Mouse (Mus musculus) lung, embryonic 14.5 days (tissue): ENCODE measurements around the gene Klhdc7a. TPM values are rescaled to one million over a fixed set of nuclear protein-coding genes. Genes with fewer than 3 reads are reported as not detected.

Experiments
- ATAC-seq: fragments of 200-750 bp; cut with Nextera tagmentation; 2 replicates; pipeline ENCODE4 v1.8.0; 2017; ENCODE audit warnings: mild to moderate bottlenecking, moderate TSS enrichment, moderate library complexity; ENCODE audit not compliant: insufficient read depth
- DNase-seq: peaks from one replicate; pipeline ENCODE4 v3.0.0-alpha.2; 2015
- H3K27ac ChIP-seq: fragments of 300-500 bp; sonication (generic); 2 replicates; pipeline ENCODE4 v1.5.1; 2014; ENCODE audit warnings: low read depth, mild to moderate bottlenecking, moderate library complexity
- H3K27me3 ChIP-seq: fragments of 300-500 bp; sonication (generic); 2 replicates; pipeline ENCODE4 v1.6.1; 2014; ENCODE audit warnings: low read length, control low read depth; ENCODE audit not compliant: insufficient read depth
- H3K36me3 ChIP-seq: fragments of 300-500 bp; sonication (generic); 2 replicates; pipeline ENCODE4 v1.6.1; 2014; ENCODE audit warnings: control low read depth; ENCODE audit not compliant: insufficient read depth
- H3K4me1 ChIP-seq: fragments of 300-500 bp; sonication (generic); 2 replicates; pipeline ENCODE4 v1.6.1; 2014; ENCODE audit warnings: antibody characterized with exemption, control low read depth; ENCODE audit not compliant: insufficient read depth
- H3K4me2 ChIP-seq: fragments of 300-500 bp; sonication (generic); 2 replicates; pipeline ENCODE4 v1.6.1; 2014; ENCODE audit warnings: mild to moderate bottlenecking
- H3K4me3 ChIP-seq: fragments of 300-500 bp; sonication (generic); 2 replicates; pipeline ENCODE4 v1.5.1; 2014; ENCODE audit warnings: low read depth, low read length
- H3K9ac ChIP-seq: fragments of 300-500 bp; sonication (generic); 2 replicates; pipeline ENCODE4 v1.6.1; 2014
- H3K9me3 ChIP-seq: fragments of 300-500 bp; sonication (generic); 2 replicates; pipeline ENCODE4 v1.6.1; 2016; ENCODE audit warnings: low read depth, low read length, control low read depth
- CTCF ChIP-seq: IDR thresholded peaks from 2 replicates; pipeline ENCODE4 v1.5.1; 2016; ENCODE audit warnings: antibody characterized with exemption, low read depth
- WGBS: fragments of 180-500 bp; shearing (Covaris S2); extraction: QIAGEN DNeasy Blood & Tissue Kit; methylation state at CpG from one replicate; pipeline ENCODE4 v1.1.7; 2014; 5-methylcytosine and 5-hydroxymethylcytosine counted together
- polyA plus RNA-seq: library from polyadenylated mRNA; unstranded; fragments of >200 nt; fragmentation: Nextera tagmentation; extraction: Ambion mirVana; gene quantifications from 2 replicates; pipeline ENCODE4 v1.2.1, GENCODE M21; 2014

Gene Klhdc7a
- polyA plus RNA-seq, 1 experiment from 2014 or later, result 0.53 TPM

GRCm38 (mm10) chr4:139960724-139961315 lies 7.0 kb downstream of the Klhdc7a start:
- Histone ChIP-seq H3K9me3 (no peaks in the 10 kb centered on the region), H3K27ac (no peak overlapping the region), H3K4me2 (no peak overlapping the region), H3K4me3 (no peak overlapping the region), H3K27me3 (no peaks in the 10 kb centered on the region), H3K9ac (no peak overlapping the region), H3K36me3 (no peaks in the 10 kb centered on the region), H3K4me1 (no peaks in the 10 kb centered on the region)
- peak; percentile 47 for DNase-seq
- TF ChIP-seq CTCF, result no peak
- no peak for ATAC-seq
- 52% methylated on average over 10 of the region's 10 CpGs for WGBS

- ATAC-seq (no peak), DNase-seq (no peak)
- Histone ChIP-seq H3K9ac (no peak overlapping the region), H3K36me3 (no peaks in the 10 kb centered on the region), H3K4me1 (no peaks in the 10 kb centered on the region), H3K27ac (no peak overlapping the region), H3K27me3 (no peaks in the 10 kb centered on the region), H3K9me3 (no peaks in the 10 kb centered on the region), H3K4me3 (no peak overlapping the region), H3K4me2 (no peak overlapping the region)
- 78% methylated on average over 12 of the region's 12 CpGs for WGBS
- TF ChIP-seq CTCF, result no peak
These were observed 7.6 kb downstream of the Klhdc7a start for GRCm38 (mm10) chr4:139960086-139960713.

GRCm38 (mm10) chr4:139959188-139959587 lies 8.6 kb downstream of the Klhdc7a start:
- DNase-seq (no peak), ATAC-seq (no peak)
- no peak for TF ChIP-seq CTCF
- Histone ChIP-seq H3K36me3 (no peaks in the 10 kb centered on the region), H3K9ac (no peak overlapping the region), H3K4me2 (no peak overlapping the region), H3K9me3 (no peaks in the 10 kb centered on the region), H3K4me1 (no peaks in the 10 kb centered on the region), H3K27ac (no peak overlapping the region), H3K4me3 (no peak overlapping the region), H3K27me3 (no peaks in the 10 kb centered on the region)
- 85% methylated on average over 3 of the region's 3 CpGs for WGBS

GRCm38 (mm10) chr4:139950876-139951485 lies 16.8 kb downstream of the Klhdc7a start:
- ATAC-seq (peak; percentile 44; the same call in 1 of the 2 replicates), DNase-seq (peak; percentile 31)
- Histone ChIP-seq H3K27ac (no peak overlapping the region), H3K27me3 (no peaks in the 10 kb centered on the region), H3K9ac (no peak overlapping the region), H3K9me3 (no peaks in the 10 kb centered on the region), H3K4me1 (no peaks in the 10 kb centered on the region), H3K36me3 (no peaks in the 10 kb centered on the region), H3K4me2 (no peak overlapping the region), H3K4me3 (no peak overlapping the region)
- no peak for TF ChIP-seq CTCF
- WGBS, result 33% methylated on average over 6 of the region's 7 CpGs

GRCm38 (mm10) chr4:139950431-139950848 lies 17.4 kb downstream of the Klhdc7a start:
- Histone ChIP-seq H3K27me3 (no peaks in the 10 kb centered on the region), H3K9ac (peak overlapping the region; percentile 28), H3K4me3 (peak overlapping the region; percentile 1; the same call in 1 of the 2 replicates), H3K4me2 (peak overlapping the region; percentile 49), H3K4me1 (no peaks in the 10 kb centered on the region), H3K9me3 (no peaks in the 10 kb centered on the region), H3K27ac (no peak overlapping the region), H3K36me3 (no peaks in the 10 kb centered on the region)
- no peak for TF ChIP-seq CTCF
- ATAC-seq, result peak; percentile 76
- under 1% methylated on average over 16 of the region's 20 CpGs for WGBS
- DNase-seq, result peak; percentile 69

GRCm38 (mm10) chr4:139948591-139948990 lies 19.2 kb downstream of the Klhdc7a start:
- Histone ChIP-seq H3K4me1 (no peaks in the 10 kb centered on the region), H3K4me2 (no peak overlapping the region), H3K9ac (no peak overlapping the region), H3K36me3 (no peaks in the 10 kb centered on the region), H3K9me3 (no peaks in the 10 kb centered on the region), H3K27me3 (no peaks in the 10 kb centered on the region), H3K27ac (no peak overlapping the region), H3K4me3 (no peak overlapping the region)
- no peak for TF ChIP-seq CTCF
- ATAC-seq (no peak), DNase-seq (peak; percentile 16)
- 16% methylated on average over 7 of the region's 7 CpGs for WGBS

- ATAC-seq (no peak), DNase-seq (peak; percentile 11)
- H3K36me3 ChIP-seq, result no peaks in the 10 kb centered on the region
- H3K27me3 ChIP-seq, result no peaks in the 10 kb centered on the region
- TF ChIP-seq CTCF, result peak; percentile 44
- no peak overlapping the region for H3K27ac ChIP-seq
- H3K9me3 ChIP-seq, result no peaks in the 10 kb centered on the region
- no peak overlapping the region for H3K4me2 ChIP-seq
- no peak overlapping the region for H3K9ac ChIP-seq
- 86% methylated on average over 2 of the region's 2 CpGs for WGBS
- H3K4me1 ChIP-seq, result no peaks in the 10 kb centered on the region
- no peak overlapping the region for H3K4me3 ChIP-seq
These were observed 20.5 kb downstream of the Klhdc7a start for GRCm38 (mm10) chr4:139947341-139947740.
